Mouse (Mus musculus) intestine, embryonic 16.5 days (tissue): ENCODE measurements around the gene Diablo. TPM values are rescaled to one million over a fixed set of nuclear protein-coding genes. Genes with fewer than 3 reads are reported as not detected.

ENCODE experiments used
- ATAC-seq: fragments of 200-750 bp; cut with Nextera tagmentation; 2 replicates; pipeline ENCODE4 v1.8.0; 2017; ENCODE audit warnings: moderate TSS enrichment, moderate library complexity
- H3K27ac ChIP-seq: fragments of 300-500 bp; sonication (generic); 2 replicates; pipeline ENCODE4 v1.5.1; 2014; ENCODE audit warnings: mild to moderate bottlenecking, low read length
- H3K27me3 ChIP-seq: fragments of 300-500 bp; sonication (generic); replicated peaks from 2 replicates; pipeline ENCODE4 v1.6.1; 2014; ENCODE audit warnings: low read length, control low read depth, mixed read lengths; ENCODE audit not compliant: control insufficient read depth, insufficient read depth
- H3K36me3 ChIP-seq: fragments of 300-500 bp; sonication (generic); 2 replicates; pipeline ENCODE4 v1.6.1; 2014; ENCODE audit warnings: low read length, control low read depth; ENCODE audit not compliant: control insufficient read depth, insufficient read depth
- H3K4me1 ChIP-seq: fragments of 300-500 bp; sonication (generic); 2 replicates; pipeline ENCODE4 v1.6.1; 2014; ENCODE audit warnings: low read length, control low read depth, mixed read lengths; ENCODE audit not compliant: control insufficient read depth, insufficient read depth
- H3K4me2 ChIP-seq: fragments of 300-500 bp; sonication (generic); 2 replicates; pipeline ENCODE4 v1.6.1; 2014; ENCODE audit warnings: low read depth, low read length, control low read depth
- H3K4me3 ChIP-seq: fragments of 300-500 bp; sonication (generic); 2 replicates; pipeline ENCODE4 v1.5.1; 2014; ENCODE audit warnings: mild to moderate bottlenecking, low read length
- H3K9ac ChIP-seq: fragments of 300-500 bp; sonication (generic); 2 replicates; pipeline ENCODE4 v1.6.1; 2014; ENCODE audit warnings: low read depth, low read length
- H3K9me3 ChIP-seq: fragments of 300-500 bp; sonication (generic); 2 replicates; pipeline ENCODE4 v1.6.1; 2016; ENCODE audit warnings: low read length, control low read depth; ENCODE audit not compliant: control insufficient read depth
- WGBS: fragments of 180-500 bp; shearing (Covaris S2); extraction: QIAGEN DNeasy Blood & Tissue Kit; methylation state at CpG from one replicate; pipeline ENCODE4 v1.1.7; 2014; 5-methylcytosine and 5-hydroxymethylcytosine counted together
- polyA plus RNA-seq: library from polyadenylated mRNA; unstranded; fragments of >200 nt; fragmentation: Nextera tagmentation; extraction: Ambion mirVana; gene quantifications from 2 replicates; pipeline ENCODE4 v1.2.1, GENCODE M21; 2015

The Diablo gene
- 87.7 and 89.7 TPM in 2 replicates for polyA plus RNA-seq

GRCm38 (mm10) chr5:123523692-123524392 lies at the start of gene Diablo:
TSS of gene Diablo (minus strand) at chr5:123524176.
- under 1% methylated on average over 80 of the region's 82 CpGs for WGBS
- Histone ChIP-seq H3K4me1 (peaks cover 11% of the 10 kb centered on the region; the same call in 1 of the 2 replicates), H3K4me2 (peak within 1 kb of the TSS; percentile 95), H3K27me3 (no peaks in the 10 kb centered on the region), H3K27ac (no peak within 1 kb of the TSS), H3K9ac (peak within 1 kb of the TSS; percentile 81), H3K4me3 (peak within 1 kb of the TSS; percentile 86), H3K9me3 (no peaks in the 10 kb centered on the region), H3K36me3 (no peaks in the 10 kb centered on the region)
- ATAC-seq: peak; percentile 99

- H3K4me3 ChIP-seq: peak overlapping the region; percentile 78
- 57% methylated on average over 8 of the region's 8 CpGs for WGBS
- peak; percentile 52 for ATAC-seq
- H3K4me1 ChIP-seq: peaks cover 5% of the 10 kb centered on the region
- peak overlapping the region; percentile 43 for H3K9ac ChIP-seq
- peak overlapping the region; percentile 56 for H3K4me2 ChIP-seq
- H3K9me3 ChIP-seq: no peaks in the 10 kb centered on the region
- H3K27ac ChIP-seq: no peak overlapping the region
- H3K27me3 ChIP-seq: no peaks in the 10 kb centered on the region
- 0 out of 2 replicates have a peak, but pooled peaks cover 6% of the 10 kb centered on the region for H3K36me3 ChIP-seq
These were observed 49.4 kb upstream of the Diablo start for GRCm38 (mm10) chr5:123573362-123573761.

GRCm38 (mm10) chr5:123572357-123573186 lies 48.6 kb upstream of the Diablo start, which contains the start of gene Vps33a:
TSS of gene Vps33a (minus strand) at chr5:123573038.
- H3K4me1 ChIP-seq: peaks cover 5% of the 10 kb centered on the region

GRCm38 (mm10) chr5:123561128-123561527 lies 37.2 kb upstream of the Diablo start:
- H3K27me3 ChIP-seq: no peaks in the 10 kb centered on the region
- 91% methylated on average over 11 of the region's 11 CpGs for WGBS
- ATAC-seq: no peak
- H3K9me3 ChIP-seq: no peaks in the 10 kb centered on the region
- H3K4me3 ChIP-seq: no peak overlapping the region
- no peaks in the 10 kb centered on the region for H3K36me3 ChIP-seq
- H3K4me1 ChIP-seq: no peaks in the 10 kb centered on the region
- no peak overlapping the region for H3K9ac ChIP-seq
- no peak overlapping the region for H3K27ac ChIP-seq
- no peak overlapping the region for H3K4me2 ChIP-seq

More at GRCm38 (mm10) chr5:123572357-123573186, 48.6 kb upstream of the Diablo start, which contains the start of gene Vps33a:
- H3K4me2 ChIP-seq: peak within 1 kb of the TSS; percentile 56
- under 1% methylated on average over 54 of the region's 54 CpGs for WGBS
- H3K27me3 ChIP-seq: no peaks in the 10 kb centered on the region
- no peaks in the 10 kb centered on the region for H3K9me3 ChIP-seq
- peak within 1 kb of the TSS; percentile 43 for H3K27ac ChIP-seq
- peak within 1 kb of the TSS; percentile 79 for H3K9ac ChIP-seq
- H3K36me3 ChIP-seq: 0 out of 2 replicates have a peak, but pooled peaks cover 6% of the 10 kb centered on the region
- H3K4me3 ChIP-seq: peak within 1 kb of the TSS; percentile 78
- ATAC-seq: peak; percentile 95

GRCm38 (mm10) chr5:123559588-123559987 lies 35.6 kb upstream of the Diablo start:
- H3K27me3 ChIP-seq: no peaks in the 10 kb centered on the region
- H3K4me2 ChIP-seq: no peak overlapping the region
- WGBS: 89% methylated on average over 8 of the region's 8 CpGs
- no peaks in the 10 kb centered on the region for H3K9me3 ChIP-seq
- no peaks in the 10 kb centered on the region for H3K4me1 ChIP-seq
- ATAC-seq: no peak
- H3K9ac ChIP-seq: no peak overlapping the region
- no peaks in the 10 kb centered on the region for H3K36me3 ChIP-seq
- no peak overlapping the region for H3K4me3 ChIP-seq
- H3K27ac ChIP-seq: no peak overlapping the region

- no peak for ATAC-seq
- no peak overlapping the region for H3K27ac ChIP-seq
- no peaks in the 10 kb centered on the region for H3K4me1 ChIP-seq
- WGBS: 67% methylated on average over 2 of the region's 2 CpGs
- no peaks in the 10 kb centered on the region for H3K9me3 ChIP-seq
- H3K9ac ChIP-seq: no peak overlapping the region
- H3K36me3 ChIP-seq: no peaks in the 10 kb centered on the region
- H3K4me2 ChIP-seq: no peak overlapping the region
- H3K4me3 ChIP-seq: no peak overlapping the region
- no peaks in the 10 kb centered on the region for H3K27me3 ChIP-seq
These were observed 32.5 kb upstream of the Diablo start for GRCm38 (mm10) chr5:123556451-123556850.

- no peak for ATAC-seq
These were observed 31.7 kb upstream of the Diablo start for GRCm38 (mm10) chr5:123555693-123556092.

GRCm38 (mm10) chr5:123533801-123534200 lies 9.8 kb upstream of the Diablo start:
- 89% methylated on average over 10 of the region's 10 CpGs for WGBS
- no peak overlapping the region for H3K4me2 ChIP-seq
- ATAC-seq: no peak
- H3K36me3 ChIP-seq: peaks cover 18% of the 10 kb centered on the region
- H3K9ac ChIP-seq: no peak overlapping the region
- no peaks in the 10 kb centered on the region for H3K9me3 ChIP-seq
- H3K27ac ChIP-seq: no peak overlapping the region
- no peaks in the 10 kb centered on the region for H3K4me1 ChIP-seq
- H3K4me3 ChIP-seq: no peak overlapping the region
- H3K27me3 ChIP-seq: no peaks in the 10 kb centered on the region

More at GRCm38 (mm10) chr5:123555693-123556092, 31.7 kb upstream of the Diablo start:
- H3K27me3 ChIP-seq: no peaks in the 10 kb centered on the region
- H3K36me3 ChIP-seq: no peaks in the 10 kb centered on the region
- H3K4me2 ChIP-seq: no peak overlapping the region
- no peak overlapping the region for H3K4me3 ChIP-seq
- 91% methylated on average over 7 of the region's 7 CpGs for WGBS
- H3K9ac ChIP-seq: no peak overlapping the region
- no peaks in the 10 kb centered on the region for H3K4me1 ChIP-seq
- no peak overlapping the region for H3K27ac ChIP-seq
- no peaks in the 10 kb centered on the region for H3K9me3 ChIP-seq

GRCm38 (mm10) chr5:123530056-123530455 lies 6.1 kb upstream of the Diablo start:
- H3K27me3 ChIP-seq: no peaks in the 10 kb centered on the region
- peaks cover 15% of the 10 kb centered on the region for H3K36me3 ChIP-seq
- no peak overlapping the region for H3K4me3 ChIP-seq
- H3K9ac ChIP-seq: no peak overlapping the region
- no peaks in the 10 kb centered on the region for H3K9me3 ChIP-seq
- no peak overlapping the region for H3K27ac ChIP-seq
- no peak overlapping the region for H3K4me2 ChIP-seq
- ATAC-seq: no peak
- H3K4me1 ChIP-seq: no peaks in the 10 kb centered on the region
- WGBS: 90% methylated on average over 8 of the region's 8 CpGs
